Mouse (Mus musculus) lung, embryonic 15.5 days (tissue): ENCODE results near the gene Lrfn4. TPM values are rescaled to one million over a fixed set of nuclear protein-coding genes. Genes with fewer than 3 reads are reported as not detected.

Experiments used
- ATAC-seq: fragments of 200-750 bp; cut with Nextera tagmentation; 2 replicates; pipeline ENCODE4 v1.8.0; 2017; ENCODE audit warnings: moderate number of reproducible peaks, borderline replicate concordance; ENCODE audit not compliant: low FRiP score, low TSS enrichment; ENCODE audit errors: extremely low read depth
- H3K27ac ChIP-seq: fragments of 300-500 bp; sonication (generic); 2 replicates; pipeline ENCODE4 v1.5.1; 2015; ENCODE audit warnings: moderate library complexity, mild to moderate bottlenecking, inconsistent platforms
- H3K27me3 ChIP-seq: fragments of 300-500 bp; sonication (generic); 2 replicates; pipeline ENCODE4 v1.6.1; 2015; ENCODE audit warnings: inconsistent platforms
- H3K36me3 ChIP-seq: fragments of 300-500 bp; sonication (generic); 2 replicates; pipeline ENCODE4 v1.6.1; 2015; ENCODE audit warnings: inconsistent platforms
- H3K4me1 ChIP-seq: fragments of 300-500 bp; sonication (generic); 2 replicates; pipeline ENCODE4 v1.6.1; 2015; ENCODE audit warnings: inconsistent platforms
- H3K4me2 ChIP-seq: fragments of 300-500 bp; sonication (generic); 2 replicates; pipeline ENCODE4 v1.6.1; 2015; ENCODE audit warnings: inconsistent platforms, mild to moderate bottlenecking, moderate library complexity
- H3K4me3 ChIP-seq: fragments of 300-500 bp; sonication (generic); 2 replicates; pipeline ENCODE4 v1.5.1; 2015; ENCODE audit warnings: mild to moderate bottlenecking, inconsistent platforms
- H3K9ac ChIP-seq: fragments of 300-500 bp; sonication (generic); 2 replicates; pipeline ENCODE4 v1.6.1; 2015; ENCODE audit warnings: inconsistent platforms
- H3K9me3 ChIP-seq: fragments of 300-500 bp; sonication (generic); 2 replicates; pipeline ENCODE4 v1.6.1; 2016; ENCODE audit warnings: inconsistent platforms
- WGBS: fragments of 180-500 bp; shearing (Covaris S2); methylation state at CpG from one replicate; pipeline ENCODE4 v1.1.7; 2015; 5-methylcytosine and 5-hydroxymethylcytosine counted together
- polyA plus RNA-seq: library from polyadenylated mRNA; unstranded; fragments of >200 nt; fragmentation: Nextera tagmentation; extraction: Ambion mirVana; gene quantifications from 2 replicates; pipeline ENCODE4 v1.2.1, GENCODE M21; 2015

Lrfn4 gene
- 6.5 and 6.8 TPM in 2 replicates for polyA plus RNA-seq

DNA sequence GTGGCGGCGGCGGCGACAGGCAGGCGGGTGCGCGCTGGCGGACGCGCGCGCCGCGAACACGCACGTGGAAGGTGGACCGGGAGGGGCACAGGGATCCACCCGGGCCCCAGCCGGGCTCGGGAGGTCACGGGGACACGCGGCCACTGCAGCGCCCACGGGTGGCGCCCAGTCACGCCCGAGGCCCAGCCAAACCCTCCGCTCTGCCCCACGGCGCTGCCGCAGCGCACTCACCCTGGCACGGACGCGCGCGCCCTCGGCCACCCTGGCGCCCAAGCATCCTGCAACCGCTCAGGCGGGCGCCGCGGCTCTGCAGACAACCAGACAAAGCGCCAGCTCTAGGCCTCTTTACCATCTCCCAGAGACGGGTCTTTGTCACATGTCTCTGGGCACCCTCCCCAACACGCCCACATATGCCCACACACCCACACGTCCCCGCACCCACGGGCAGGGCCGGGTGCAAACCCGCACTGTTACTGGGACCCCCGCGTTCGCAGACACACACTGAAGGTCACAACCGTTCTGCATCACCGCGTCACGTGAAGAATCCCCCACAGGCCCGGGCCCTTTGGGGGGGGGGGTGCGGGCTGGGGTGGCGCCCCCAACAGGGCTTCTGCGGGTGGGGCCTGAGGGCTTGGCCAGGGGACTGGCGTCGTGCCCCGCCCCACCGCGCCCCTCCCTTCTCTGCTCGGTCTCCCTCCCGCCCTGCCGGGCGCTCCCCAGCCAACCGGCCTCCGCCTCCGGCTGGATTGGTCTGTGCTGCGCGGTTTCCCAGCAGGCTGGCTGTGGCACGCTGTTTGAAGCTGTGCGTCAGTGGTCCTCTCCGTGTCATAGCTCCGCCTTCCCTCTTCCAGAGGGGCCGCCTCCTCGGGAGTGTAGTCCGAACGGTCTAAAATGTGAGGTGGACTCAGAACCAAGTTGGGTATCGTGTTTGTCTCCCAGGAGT is at the start of gene Lrfn4:
TSS of gene Lrfn4 (minus strand) at position 517 of the 943 bp plus-strand sequence.
- no peaks in the 10 kb centered on the region for H3K9me3 ChIP-seq
- ATAC-seq = peak; percentile 94
- no peaks in the 10 kb centered on the region for H3K27me3 ChIP-seq
- peak within 1 kb of the TSS; percentile 87 for H3K4me2 ChIP-seq
- H3K9ac ChIP-seq = peak within 1 kb of the TSS; percentile 94
- WGBS = under 1% methylated on average over 75 of the region's 87 CpGs
- H3K4me3 ChIP-seq = peak within 1 kb of the TSS; percentile 94
- H3K27ac ChIP-seq = peak within 1 kb of the TSS; percentile 93
- peaks cover 20% of the 10 kb centered on the region for H3K36me3 ChIP-seq
- H3K4me1 ChIP-seq = peaks cover 29% of the 10 kb centered on the region

DNA sequence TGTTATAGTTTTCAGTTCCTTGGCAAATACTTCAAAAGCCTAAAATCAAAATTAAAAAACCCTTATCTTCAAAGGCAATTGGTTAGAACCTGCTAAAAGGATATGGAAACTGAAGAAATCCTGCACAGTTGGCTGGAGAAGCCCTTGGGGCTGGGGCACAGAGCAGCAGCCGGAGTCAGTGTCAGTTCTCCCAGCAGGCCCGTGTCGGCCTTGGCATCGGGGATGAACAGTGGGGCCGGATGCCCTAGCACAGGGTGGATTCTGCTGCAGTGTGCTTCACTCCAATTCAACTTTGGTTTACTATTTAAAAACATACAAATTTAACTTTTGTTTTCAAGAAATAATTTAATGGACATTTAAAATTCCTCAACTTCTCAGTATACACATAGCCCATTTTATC is 42.7 kb upstream of the Lrfn4 start:
- no peaks in the 10 kb centered on the region for H3K36me3 ChIP-seq
- no peak overlapping the region for H3K4me2 ChIP-seq
- no peaks in the 10 kb centered on the region for H3K27me3 ChIP-seq
- no peak overlapping the region for H3K27ac ChIP-seq
- H3K4me1 ChIP-seq = no peaks in the 10 kb centered on the region
- H3K9ac ChIP-seq = no peak overlapping the region
- WGBS = 83% methylated on average over 5 of the region's 5 CpGs
- no peak overlapping the region for H3K4me3 ChIP-seq
- no peak for ATAC-seq
- no peaks in the 10 kb centered on the region for H3K9me3 ChIP-seq

DNA sequence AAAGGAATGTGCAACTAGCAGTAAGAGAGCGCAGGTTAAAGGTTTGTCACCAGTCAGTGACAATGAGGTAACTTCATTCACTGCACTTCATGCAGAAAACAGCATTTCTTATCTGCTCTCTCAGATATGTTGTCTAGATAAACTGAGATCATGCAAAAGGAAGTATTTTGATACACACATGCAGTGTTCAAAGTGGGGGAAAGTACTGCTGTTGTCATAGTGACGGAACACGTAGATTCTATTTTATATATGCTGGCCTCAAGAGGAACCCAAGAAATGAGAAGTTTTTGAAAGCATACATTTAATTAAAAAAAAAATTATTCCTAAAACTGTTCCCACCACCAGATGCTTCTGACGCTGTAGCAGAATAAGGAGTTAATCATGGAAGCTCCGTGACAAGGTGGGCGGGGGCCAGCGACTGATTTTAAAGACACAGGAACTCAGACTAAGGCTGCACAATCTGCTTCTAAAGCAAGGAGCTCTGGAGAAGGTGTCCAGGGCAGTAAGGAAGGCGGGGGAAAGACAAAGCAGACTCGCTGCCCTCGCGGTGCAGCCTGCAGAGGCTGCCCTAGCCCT is 31.5 kb upstream of the Lrfn4 start:
- 59% methylated on average over 11 of the region's 11 CpGs for WGBS
- Histone ChIP-seq H3K9me3 (no peaks in the 10 kb centered on the region), H3K9ac (no peak overlapping the region)

DNA sequence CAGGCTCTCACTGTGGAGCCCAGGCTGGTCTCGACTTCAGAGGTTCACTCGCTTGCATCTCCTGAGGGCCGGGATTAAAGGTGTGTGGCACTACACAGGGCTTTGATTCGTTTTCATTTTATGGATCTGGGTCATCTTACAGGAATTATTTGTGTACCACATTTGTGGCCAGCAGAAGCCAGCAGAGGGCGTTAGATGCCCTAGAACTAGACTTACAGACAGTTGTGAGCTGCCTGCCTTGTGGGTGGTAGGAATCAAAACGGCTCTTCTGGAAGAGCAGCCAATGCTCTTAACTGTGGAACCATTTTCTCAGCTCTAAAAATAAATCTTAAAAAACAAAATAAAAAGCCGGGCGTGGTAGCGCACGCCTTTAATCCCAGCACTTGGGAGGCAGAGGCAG is 28.8 kb upstream of the Lrfn4 start:
- Histone ChIP-seq H3K4me3 (no peak overlapping the region), H3K36me3 (no peaks in the 10 kb centered on the region), H3K27me3 (no peaks in the 10 kb centered on the region), H3K9me3 (no peaks in the 10 kb centered on the region), H3K27ac (no peak overlapping the region), H3K9ac (no peak overlapping the region), H3K4me2 (no peak overlapping the region), H3K4me1 (no peaks in the 10 kb centered on the region)
- no peak for ATAC-seq
- WGBS = 46% methylated on average over 10 of the region's 10 CpGs

More for the DNA sequence above, 31.5 kb upstream of the Lrfn4 start:
- Histone ChIP-seq H3K27me3 (no peaks in the 10 kb centered on the region), H3K27ac (no peak overlapping the region), H3K4me3 (no peak overlapping the region), H3K36me3 (no peaks in the 10 kb centered on the region), H3K4me2 (no peak overlapping the region), H3K4me1 (no peaks in the 10 kb centered on the region)
- ATAC-seq = no peak

DNA sequence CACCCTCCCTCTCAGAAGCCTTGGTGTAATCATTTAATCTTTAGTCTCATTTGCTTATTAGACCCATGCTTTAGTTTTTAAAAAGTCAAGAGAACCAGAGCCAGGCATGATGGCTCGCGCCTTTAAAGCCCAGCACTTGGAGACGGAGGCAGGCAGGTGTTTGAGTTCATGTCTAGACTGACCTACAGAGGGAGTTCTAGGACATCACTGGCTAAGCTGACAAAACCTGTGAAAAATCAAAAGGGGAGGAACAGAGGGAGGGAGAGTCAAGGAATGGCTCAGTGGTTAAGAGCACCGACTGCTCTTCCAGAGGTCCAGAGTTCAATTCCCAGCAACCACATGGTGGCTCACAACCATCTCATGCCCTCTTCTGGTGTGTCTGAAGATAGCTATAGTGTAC is 20.5 kb upstream of the Lrfn4 start:
- Histone ChIP-seq H3K9me3 (no peaks in the 10 kb centered on the region), H3K4me2 (no peak overlapping the region), H3K36me3 (no peaks in the 10 kb centered on the region), H3K4me3 (no peak overlapping the region), H3K27ac (no peak overlapping the region), H3K4me1 (no peaks in the 10 kb centered on the region), H3K27me3 (peaks cover 4% of the 10 kb centered on the region; the same call in 1 of the 2 replicates), H3K9ac (no peak overlapping the region)
- WGBS = 65% methylated on average over 4 of the region's 4 CpGs
- no peak for ATAC-seq

DNA sequence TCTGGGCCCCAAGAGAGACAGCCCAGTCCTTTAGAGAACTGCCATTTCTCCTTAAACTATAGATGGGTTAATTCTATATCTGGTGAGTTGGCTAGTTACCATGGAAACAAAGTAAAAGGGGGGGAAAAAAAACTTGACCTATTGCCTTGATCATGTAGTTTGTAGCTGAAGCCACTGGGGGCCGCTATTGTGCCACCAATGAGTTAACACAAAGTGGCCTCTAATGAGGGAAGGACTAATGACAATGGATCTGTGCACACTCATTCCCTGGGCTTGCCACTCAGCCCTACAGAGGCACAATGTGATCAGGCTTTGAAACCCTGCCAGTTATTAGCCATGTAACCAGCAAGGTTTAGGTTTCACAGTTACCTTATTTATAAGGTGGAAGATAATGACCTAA is 13.4 kb upstream of the Lrfn4 start:
- Histone ChIP-seq H3K27me3 (no peaks in the 10 kb centered on the region), H3K27ac (no peak overlapping the region), H3K4me2 (no peak overlapping the region), H3K9me3 (no peaks in the 10 kb centered on the region), H3K4me3 (no peak overlapping the region), H3K36me3 (0 out of 2 replicates have a peak, but pooled peaks cover 4% of the 10 kb centered on the region), H3K9ac (no peak overlapping the region), H3K4me1 (peaks cover 20% of the 10 kb centered on the region)
- ATAC-seq = no peak
- WGBS = 0% methylated on average over 1 of the region's 1 CpGs

DNA sequence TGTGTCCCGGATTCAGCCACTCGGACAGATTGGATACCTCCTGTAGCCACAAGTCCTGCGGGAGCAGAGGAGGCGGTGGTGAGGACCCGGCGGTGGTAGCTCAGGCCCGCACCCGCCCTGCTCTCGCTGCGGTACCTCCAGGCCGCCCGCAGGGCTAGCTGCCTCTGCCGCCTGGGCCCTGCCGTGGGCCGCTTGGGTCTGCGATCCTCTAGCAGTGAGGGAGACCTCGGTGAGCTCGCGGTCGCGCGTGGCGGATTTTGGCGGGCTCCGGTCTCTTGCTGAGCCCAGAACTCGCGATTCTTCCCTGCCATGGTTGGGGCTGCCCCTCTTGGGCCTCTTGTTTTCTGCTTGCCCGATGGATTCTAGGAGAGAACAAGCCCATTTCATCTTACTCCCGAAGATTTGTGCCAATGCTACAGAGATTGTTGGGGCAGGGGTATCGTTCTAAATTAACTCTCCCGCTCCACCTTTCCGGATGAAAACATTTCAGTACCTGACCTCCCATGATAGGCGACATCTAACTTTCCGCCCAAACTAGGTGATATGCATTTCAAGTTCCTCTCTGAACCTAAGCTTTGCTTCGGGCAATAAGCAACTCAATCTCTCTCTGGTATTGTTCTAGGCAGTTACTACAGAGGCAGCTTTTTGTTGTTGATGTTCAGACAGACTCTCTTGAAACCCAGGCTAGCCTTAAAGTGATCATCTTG is 10.5 kb upstream of the Lrfn4 start:
- 2% methylated on average over 35 of the region's 35 CpGs for WGBS

DNA sequence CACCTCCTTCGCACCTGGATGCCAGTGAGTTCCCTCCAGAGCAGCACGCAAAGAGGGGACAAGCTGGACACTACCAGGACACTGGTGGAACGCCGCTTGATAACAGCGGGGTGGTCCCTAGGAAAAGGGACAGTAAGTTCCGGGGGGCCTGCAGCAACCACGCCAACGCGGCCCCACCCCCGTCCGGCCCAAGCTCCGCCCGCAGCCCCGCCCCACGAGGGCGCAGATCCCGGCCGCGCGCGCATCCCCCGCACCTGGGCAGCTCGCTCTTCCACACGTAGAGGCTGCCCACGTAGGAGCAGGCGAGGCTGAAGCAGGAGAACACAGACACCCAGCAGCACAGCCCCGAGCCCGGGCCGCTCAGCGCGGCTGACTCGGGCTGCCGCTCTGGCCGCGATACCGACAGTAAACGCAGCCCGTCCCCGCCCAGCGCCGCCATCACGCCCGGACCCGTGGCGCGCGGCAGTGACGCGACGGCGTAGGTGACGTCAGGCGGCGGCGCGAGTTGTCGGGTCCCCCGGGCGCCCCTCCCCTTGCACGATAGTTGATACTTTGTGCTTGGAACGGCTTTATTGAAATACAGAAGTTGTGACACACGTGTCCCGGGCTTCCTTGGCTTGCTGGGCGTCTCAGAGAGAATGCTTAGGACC is 9.8 kb upstream of the Lrfn4 start, which contains the start of gene Rce1:
TSS of gene Rce1 (minus strand) at position 463 of the 650 bp plus-strand sequence.
- no peaks in the 10 kb centered on the region for H3K9me3 ChIP-seq
- peaks cover 24% of the 10 kb centered on the region; the same call in 1 of the 2 replicates for H3K36me3 ChIP-seq
- peak within 1 kb of the TSS; percentile 85 for H3K4me2 ChIP-seq
- H3K4me3 ChIP-seq = peak within 1 kb of the TSS; percentile 75
- ATAC-seq = peak; percentile 92
- WGBS = under 1% methylated on average over 64 of the region's 64 CpGs
- H3K27me3 ChIP-seq = no peaks in the 10 kb centered on the region
- H3K27ac ChIP-seq = peak within 1 kb of the TSS; percentile 87
- peaks cover 20% of the 10 kb centered on the region for H3K4me1 ChIP-seq
- peak within 1 kb of the TSS; percentile 94 for H3K9ac ChIP-seq

More for the DNA sequence above, 10.5 kb upstream of the Lrfn4 start:
- Histone ChIP-seq H3K9ac (peak overlapping the region; percentile 94), H3K27me3 (no peaks in the 10 kb centered on the region), H3K4me1 (peaks cover 20% of the 10 kb centered on the region), H3K9me3 (no peaks in the 10 kb centered on the region), H3K4me2 (peak overlapping the region; percentile 85), H3K27ac (peak overlapping the region; percentile 87), H3K36me3 (peaks cover 20% of the 10 kb centered on the region; the same call in 1 of the 2 replicates), H3K4me3 (peak overlapping the region; percentile 75)
- ATAC-seq = peak; percentile 51; the same call in 1 of the 2 replicates

DNA sequence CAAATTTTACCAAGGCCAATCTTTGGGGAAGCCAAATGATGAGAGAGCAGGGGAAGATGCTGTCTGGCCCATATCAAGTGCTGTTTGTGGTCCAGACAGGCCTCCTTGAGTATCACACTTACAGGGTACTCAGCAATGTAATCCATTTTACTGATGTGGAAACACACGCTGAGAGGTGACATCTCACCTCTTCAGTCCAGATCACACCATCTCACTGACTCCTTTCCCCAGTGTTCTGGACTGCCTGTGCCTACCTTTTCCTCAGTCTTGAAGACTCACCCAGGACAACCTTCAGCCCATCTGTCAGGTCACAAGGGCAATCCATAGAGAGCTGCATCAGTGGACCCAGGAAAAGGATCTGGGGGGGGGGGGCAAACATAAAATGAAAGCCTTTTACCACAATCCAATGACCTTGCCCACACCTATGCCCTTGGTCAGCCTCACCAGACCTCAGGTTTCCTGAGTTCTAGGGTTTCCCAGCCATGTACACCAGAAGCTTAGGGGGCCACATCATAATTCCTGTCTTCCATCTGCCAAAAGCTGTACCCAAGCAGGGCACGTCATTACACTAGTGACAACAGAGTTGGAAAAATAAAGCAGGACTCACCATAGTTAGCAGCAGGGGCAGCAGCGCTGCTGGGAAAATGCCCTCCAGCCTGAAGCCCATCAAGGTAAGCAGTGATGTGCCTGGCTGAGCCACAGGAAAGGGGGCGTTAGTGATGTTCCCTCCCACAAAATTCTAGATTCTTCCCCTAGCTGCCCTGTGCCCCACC is 9.1 kb upstream of the Lrfn4 start:
- H3K27ac ChIP-seq = peak overlapping the region; percentile 87; the same call in 1 of the 2 replicates
- no peak; the same call in 1 of the 2 replicates for ATAC-seq
- no peaks in the 10 kb centered on the region for H3K9me3 ChIP-seq
- 21% methylated on average over 4 of the region's 4 CpGs for WGBS
- H3K9ac ChIP-seq = peak overlapping the region; percentile 94
- H3K36me3 ChIP-seq = peaks cover 24% of the 10 kb centered on the region; the same call in 1 of the 2 replicates
- peak overlapping the region; percentile 75 for H3K4me3 ChIP-seq
- H3K27me3 ChIP-seq = no peaks in the 10 kb centered on the region
- H3K4me1 ChIP-seq = peaks cover 20% of the 10 kb centered on the region
- peak overlapping the region; percentile 85 for H3K4me2 ChIP-seq

DNA sequence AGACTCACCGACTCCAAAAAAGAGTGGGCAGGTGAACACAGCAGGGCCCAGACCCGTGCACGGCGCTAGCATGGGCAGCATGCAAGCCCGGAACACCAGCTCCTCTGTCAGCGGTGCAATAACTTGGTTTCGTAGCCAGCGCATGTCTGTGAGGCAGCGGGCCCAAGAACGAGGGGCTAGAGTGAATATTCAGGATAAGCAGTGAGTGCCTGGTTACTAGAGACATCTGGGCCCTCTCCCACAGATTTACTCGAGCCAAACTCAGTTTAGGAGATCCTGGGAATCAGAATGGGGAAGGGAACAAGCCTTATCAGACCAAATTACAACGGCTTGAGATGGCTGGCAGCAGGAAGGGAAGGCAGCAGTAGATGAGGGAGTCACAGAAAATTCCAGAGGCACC is 8.5 kb upstream of the Lrfn4 start:
- H3K4me1 ChIP-seq = peaks cover 20% of the 10 kb centered on the region
- H3K27ac ChIP-seq = no peak overlapping the region
- H3K9me3 ChIP-seq = no peaks in the 10 kb centered on the region
- H3K4me2 ChIP-seq = no peak overlapping the region; the same call in 1 of the 2 replicates
- WGBS = 89% methylated on average over 12 of the region's 12 CpGs
- peaks cover 24% of the 10 kb centered on the region; the same call in 1 of the 2 replicates for H3K36me3 ChIP-seq
- no peak for ATAC-seq
- H3K4me3 ChIP-seq = no peak overlapping the region
- no peak overlapping the region for H3K9ac ChIP-seq
- H3K27me3 ChIP-seq = no peaks in the 10 kb centered on the region
